Mouse (Mus musculus) layer of hippocampus, adult 8-10 months (tissue): Measurements from ENCODE around the gene Cst9. TPM values are rescaled to one million over a fixed set of nuclear protein-coding genes. Genes with fewer than 3 reads are reported as not detected.

Source experiments
- DNase-seq, 2 experiments: peaks; one replicate each; pipeline ENCODE4 v3.0.0; 2022; ENCODE audit warnings: low spot score in 2 of 2
- total RNA-seq, 4 experiments: library from RNA; stranded (reverse); gene quantifications; 2 replicates each; pipeline ENCODE4 v1.2.4; 2022

Cst9 gene
- total RNA-seq, 4 experiments from 2014 or later, result not detected

- DNase-seq, result no peak
Observed at GRCm38 (mm10) chr2:148877016-148877770, 42.2 kb downstream of the Cst9 start.

DNA sequence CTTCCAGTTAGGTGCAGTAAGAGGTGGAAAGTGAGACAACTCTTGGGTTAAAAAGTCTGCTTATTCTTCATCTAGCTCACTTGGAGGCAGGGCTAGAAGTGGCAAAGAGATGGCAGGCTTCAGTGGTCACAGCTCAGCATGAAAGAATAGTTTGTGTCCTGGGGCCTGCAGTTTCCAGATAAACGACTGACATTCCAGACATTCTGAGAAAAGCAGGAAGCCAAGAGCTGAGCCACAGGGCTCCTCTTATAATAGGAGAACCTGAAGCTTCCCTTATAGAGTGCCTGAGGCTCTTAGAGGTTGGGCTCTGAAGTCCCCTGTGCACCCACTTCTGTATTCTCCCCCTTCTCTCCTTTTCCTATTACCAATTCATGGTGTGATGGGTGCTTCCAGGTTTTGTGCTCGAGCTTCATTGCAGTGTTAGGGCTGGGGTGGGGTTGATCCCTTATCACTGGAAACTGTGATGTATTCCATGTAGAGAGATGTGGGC lies 43.7 kb downstream of the Cst9 start:
- no peak for DNase-seq

DNA sequence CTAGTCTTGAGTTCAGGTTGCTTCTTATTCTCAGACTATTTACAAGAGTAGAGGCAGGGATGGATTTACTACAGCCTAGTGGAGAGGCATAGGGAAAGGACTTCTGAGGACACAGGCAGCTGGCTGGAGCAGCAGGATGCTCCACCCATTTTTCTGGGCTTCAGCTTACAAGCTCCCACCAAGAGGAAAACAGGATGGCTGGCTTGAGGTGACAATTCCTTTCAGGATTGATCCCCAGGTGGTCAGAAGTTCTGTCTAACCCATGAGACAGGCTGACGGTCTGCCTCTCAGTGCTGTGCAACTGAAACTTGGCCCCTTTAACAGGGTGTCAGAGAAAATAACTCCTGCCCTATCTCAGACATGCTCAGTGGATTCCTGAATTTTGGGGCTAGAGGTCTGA lies 44.3 kb downstream of the Cst9 start:
- no peak for DNase-seq

DNA sequence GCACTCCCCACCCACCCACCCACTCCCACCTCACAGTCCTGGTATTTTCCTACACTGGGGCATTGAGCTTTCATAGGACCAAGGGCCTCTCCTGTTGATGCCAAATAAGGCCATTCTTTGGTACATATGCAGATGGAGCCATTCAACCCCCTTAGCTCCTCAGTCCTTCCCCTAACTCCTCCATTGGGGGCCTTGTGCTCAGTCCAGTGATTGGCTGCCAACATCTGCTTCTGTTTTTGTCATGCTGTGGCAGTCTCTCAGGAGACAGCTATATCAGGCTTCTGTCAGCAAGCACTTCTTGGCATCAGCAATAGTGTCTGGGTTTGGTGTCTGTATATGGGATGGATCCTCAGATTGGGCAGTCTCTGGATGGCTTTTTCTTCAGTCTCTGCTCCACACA lies 49.8 kb downstream of the Cst9 start:
- DNase-seq, result no peak

Other genes with a start within 250 kb of the Cst9 start
- gene Nxt1, start 162.5 kb upstream of the Cst9 start, total RNA-seq, result 10 to 100 TPM; 13.0 to 16.3 (median 14.9) TPM
- 10 to 100 TPM; 28.9 to 34.5 (median 32.9) TPM for gene Gzf1, start 154.1 kb upstream of the Cst9 start, total RNA-seq
- 100 to 1,000 TPM; 290 to 344 (median 315) TPM for gene Napb, start 102.7 kb upstream of the Cst9 start, total RNA-seq
- 1 to 10 TPM in 2 of 4 experiments, under 1 TPM in 1, not detected in 1; 0.89 to 1.6 (median 1.0) TPM for gene Cstl1, start 84.8 kb upstream of the Cst9 start, total RNA-seq
- gene Cst11, start 63.6 kb upstream of the Cst9 start, total RNA-seq, result not detected
- not detected for gene 8030411F24Rik, start 53.1 kb upstream of the Cst9 start, total RNA-seq
- gene Cst12, start 45.8 kb upstream of the Cst9 start, total RNA-seq, result 1 to 10 TPM; 3.6 to 5.4 (median 4.8) TPM
- not detected for gene Cst8, start 36.4 kb upstream of the Cst9 start, total RNA-seq
- gene Cst13, start 15.1 kb upstream of the Cst9 start, total RNA-seq, result not detected
- not detected for gene 9230104L09Rik, start 29.9 kb downstream of the Cst9 start, total RNA-seq
- 1,000 to 10,000 TPM; 2,127 to 4,480 (median 3,140) TPM for gene Cst3, start 40.5 kb downstream of the Cst9 start, total RNA-seq
- not detected for gene Gm1330, start 168.1 kb downstream of the Cst9 start, total RNA-seq
- gene Gm10750, start 182.1 kb downstream of the Cst9 start, total RNA-seq, result not detected